Mouse (Mus musculus): ENCODE data around the gene Gm4846. TPM values are rescaled to one million over a fixed set of nuclear protein-coding genes. Genes with fewer than 3 reads are reported as not detected.

Gene Gm4846
- polyA plus RNA-seq, 1 experiment = not detected

DNA sequence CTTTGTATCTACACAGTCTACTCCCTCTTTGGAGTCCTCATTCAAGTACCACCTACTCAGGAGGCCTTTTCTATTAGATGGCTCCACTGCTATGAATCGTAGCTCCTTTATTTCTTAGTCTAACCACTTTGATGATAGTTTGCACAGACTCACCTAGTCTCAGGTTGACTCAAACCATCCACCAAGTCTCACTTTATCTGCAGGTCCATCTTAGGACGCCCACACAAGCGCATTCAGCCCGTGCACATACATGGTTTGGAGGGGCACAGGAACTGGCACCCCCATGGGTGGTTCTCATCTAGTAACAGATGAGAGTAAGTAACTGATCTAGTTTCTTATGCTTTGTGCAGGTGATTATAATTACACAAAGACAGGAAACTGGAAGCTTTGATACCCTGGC, 34.8 kb downstream of the Gm4846 start:
- Histone ChIP-seq H3K27ac (ENCODE audit: insufficient read depth, low read depth, low read length) (no peak overlapping the region), H3K36me3 (ENCODE audit: control insufficient read depth, insufficient read depth, low read length) (no peaks in the 10 kb centered on the region), H3K4me1 (ENCODE audit: control insufficient read depth, insufficient read depth, insufficient read length, low read length) (no peaks in the 10 kb centered on the region), H3K4me3 (ENCODE audit: low read depth, low read length) (no peak overlapping the region), H3K27me3 (ENCODE audit: control insufficient read depth, insufficient read depth, low read length) (no peaks in the 10 kb centered on the region)
- WGBS = 88% methylated on average over 4 of the region's 4 CpGs
- TF ChIP-seq POLR2A (IDR thresholded peaks at IDR 0.05; ENCODE audit: low read depth, low read length) (no peak), CTCF (IDR thresholded peaks at IDR 0.05; ENCODE audit: extremely low read depth, insufficient read length, insufficient replicate concordance, low read depth, low read length) (no peak)

DNA sequence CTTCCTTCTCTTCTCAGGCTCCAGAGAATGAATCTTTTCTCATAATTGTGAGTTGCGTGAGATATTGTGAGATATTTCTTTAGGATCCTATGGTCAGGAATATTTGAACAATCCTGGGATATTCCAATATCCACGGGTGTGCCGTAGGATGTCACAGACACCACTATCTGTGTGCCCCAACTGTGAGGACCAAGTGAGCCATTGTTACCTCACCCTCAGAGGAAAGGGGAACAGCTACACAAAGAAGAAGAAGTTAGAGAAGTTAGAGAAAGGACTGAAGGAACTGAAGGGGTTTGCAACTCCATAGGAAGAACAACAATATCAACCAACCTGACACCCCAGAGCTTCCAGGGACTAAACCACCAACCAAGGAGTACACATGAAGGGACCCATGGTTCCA, 55.4 kb downstream of the Gm4846 start:
- Histone ChIP-seq H3K27me3 (ENCODE audit: control insufficient read depth, insufficient read depth, low read length) (no peaks in the 10 kb centered on the region), H3K36me3 (ENCODE audit: control insufficient read depth, insufficient read depth, low read length) (no peaks in the 10 kb centered on the region), H3K27ac (ENCODE audit: insufficient read depth, low read depth, low read length) (no peak overlapping the region), H3K4me1 (ENCODE audit: control insufficient read depth, insufficient read depth, insufficient read length, low read length) (no peaks in the 10 kb centered on the region), H3K4me3 (ENCODE audit: low read depth, low read length) (no peak overlapping the region)
- TF ChIP-seq CTCF (IDR thresholded peaks at IDR 0.05; ENCODE audit: extremely low read depth, insufficient read length, insufficient replicate concordance, low read depth, low read length) = no peak
- TF ChIP-seq POLR2A (IDR thresholded peaks at IDR 0.05; ENCODE audit: low read depth, low read length) = no peak
- 87% methylated on average over 3 of the region's 3 CpGs for WGBS

DNA sequence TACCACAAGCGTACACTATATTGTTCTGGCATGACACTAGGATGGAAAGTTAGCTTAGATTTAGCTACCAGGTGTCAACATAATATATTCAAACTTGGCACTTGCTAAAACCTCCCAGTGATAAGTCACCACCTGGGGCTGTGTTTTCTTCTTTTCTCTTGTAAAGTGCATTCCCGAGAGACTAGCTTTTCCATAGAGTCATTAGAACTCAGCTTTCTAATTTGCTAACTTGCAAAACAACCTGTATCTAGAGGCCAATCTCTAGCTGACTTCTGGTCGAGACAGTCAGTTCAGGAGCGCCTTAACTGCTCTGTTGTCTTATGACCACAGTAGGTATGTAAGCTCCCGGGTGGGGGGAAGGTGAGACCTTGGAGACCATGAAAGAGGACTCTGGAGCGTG, 58.0 kb downstream of the Gm4846 start:
- TF ChIP-seq CTCF (IDR thresholded peaks at IDR 0.05; ENCODE audit: extremely low read depth, insufficient read length, insufficient replicate concordance, low read depth, low read length) = no peak
- no peak for TF ChIP-seq POLR2A (IDR thresholded peaks at IDR 0.05; ENCODE audit: low read depth, low read length)
- Histone ChIP-seq H3K36me3 (ENCODE audit: control insufficient read depth, insufficient read depth, low read length) (no peaks in the 10 kb centered on the region), H3K27ac (ENCODE audit: insufficient read depth, low read depth, low read length) (no peak overlapping the region), H3K27me3 (ENCODE audit: control insufficient read depth, insufficient read depth, low read length) (no peaks in the 10 kb centered on the region; the same call in 1 of the 2 replicates), H3K4me3 (ENCODE audit: low read depth, low read length) (no peak overlapping the region), H3K4me1 (ENCODE audit: control insufficient read depth, insufficient read depth, insufficient read length, low read length) (no peaks in the 10 kb centered on the region)
- WGBS = 55% methylated on average over 6 of the region's 6 CpGs

Other genes starting within 250 kb of the Gm4846 start
- 0.03 and 0.32 TPM in 2 replicates for gene Ildr2, start 243.4 kb downstream of the Gm4846 start, polyA plus RNA-seq (2012; rRNA removed)
- gene Tada1, start 118.5 kb downstream of the Gm4846 start, polyA plus RNA-seq (2012; rRNA removed) = 3.9 and 7.4 TPM in 2 replicates
- gene Pogk, start 87.7 kb downstream of the Gm4846 start, polyA plus RNA-seq (2012; rRNA removed) = 1.4 and 1.7 TPM in 2 replicates
- gene Gm4847, start 150.1 kb upstream of the Gm4846 start, polyA plus RNA-seq (2012; rRNA removed) = not detected in 2 replicates
- not detected in 2 replicates for gene Fmo9, start 184.3 kb upstream of the Gm4846 start, polyA plus RNA-seq (2012; rRNA removed)

Data from small intestine, adult 2 months (tissue).